Mouse (Mus musculus) retina, embryonic 14.5 days (tissue): ENCODE data around the gene Fancg.
"Not testable (repeated sequence)": the region's sequence is repeated elsewhere in the genome, so short reads cannot be mapped to it uniquely, and the experiment has no call there.

Experiments
- DNase-seq: peaks from one replicate; pipeline ENCODE4 v3.0.0-alpha.2; 2015; ENCODE audit warnings: low spot score

The Fancg gene

DNA sequence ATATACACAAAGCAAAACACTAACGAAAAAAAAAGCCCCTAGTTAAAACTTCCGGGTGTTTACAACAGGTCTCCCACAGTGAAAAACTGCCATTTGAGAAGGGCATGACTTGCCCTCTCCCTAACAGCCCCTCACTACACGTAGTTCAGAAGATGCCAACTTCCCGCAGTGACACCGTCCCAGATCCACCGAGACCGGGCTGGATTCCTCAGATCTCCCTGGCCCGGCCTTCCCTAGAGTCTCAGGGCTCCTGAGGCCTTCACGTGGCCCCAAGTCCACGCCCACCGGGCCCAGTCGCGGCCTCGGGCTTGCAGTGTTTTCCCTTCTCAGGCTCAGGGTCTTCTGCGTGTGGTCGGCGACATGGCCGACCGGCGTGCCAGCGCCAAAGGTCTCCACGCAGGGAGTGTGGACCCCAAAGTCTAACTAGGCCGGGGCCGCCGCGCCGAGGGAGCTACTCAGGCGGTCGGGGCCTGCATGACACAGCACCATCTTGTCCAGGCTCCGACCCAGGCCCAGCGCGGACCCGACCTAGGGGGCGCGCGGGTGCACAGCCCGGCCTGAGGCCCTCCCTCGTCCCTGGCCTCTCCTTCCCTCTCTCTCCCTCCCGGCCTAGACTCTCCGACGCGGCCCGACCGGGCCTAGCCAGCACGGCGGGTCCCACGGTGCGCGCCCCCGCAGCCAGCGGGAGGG is 10.7 kb downstream of the Fancg start:
- DNase-seq, result peak; percentile 78

DNA sequence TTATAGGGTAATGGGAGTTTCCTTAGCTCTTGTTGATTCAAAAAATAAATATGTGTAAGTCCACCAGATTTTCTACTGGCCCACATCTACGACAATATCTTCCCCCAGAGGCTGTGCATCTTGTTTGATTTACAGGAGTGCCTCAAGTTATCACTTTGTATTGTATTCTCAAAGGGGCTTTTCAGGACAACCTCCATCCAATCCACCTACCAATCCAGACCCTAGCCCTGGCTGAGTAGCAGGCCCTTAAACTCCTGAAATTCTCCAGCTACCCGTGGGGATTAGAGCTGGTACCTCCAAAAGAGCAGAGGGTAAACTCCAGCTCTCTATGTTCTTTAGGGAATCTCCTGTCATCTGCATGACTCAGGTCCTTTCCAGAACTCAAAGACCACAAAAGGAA is 12.3 kb downstream of the Fancg start:
- no peak for DNase-seq

DNA sequence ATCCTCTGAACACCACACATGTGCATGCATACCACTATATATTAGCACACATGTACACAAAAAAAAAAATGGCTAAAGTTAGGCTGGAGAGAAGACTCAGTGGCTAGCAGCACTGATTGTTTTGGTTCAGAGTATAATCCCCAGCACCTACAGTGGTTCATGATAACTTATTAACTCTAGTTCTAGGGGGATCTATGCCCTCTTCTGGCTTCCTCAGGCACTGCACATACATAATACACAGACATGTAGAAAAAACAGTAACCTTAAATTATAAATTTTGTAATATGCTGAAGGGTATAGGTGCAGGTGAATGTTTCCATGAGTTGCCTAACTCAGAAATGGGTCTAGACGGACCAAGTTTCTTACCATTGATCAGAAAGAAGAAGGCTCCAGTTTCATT is 22.0 kb downstream of the Fancg start:
- DNase-seq, result no peak

DNA sequence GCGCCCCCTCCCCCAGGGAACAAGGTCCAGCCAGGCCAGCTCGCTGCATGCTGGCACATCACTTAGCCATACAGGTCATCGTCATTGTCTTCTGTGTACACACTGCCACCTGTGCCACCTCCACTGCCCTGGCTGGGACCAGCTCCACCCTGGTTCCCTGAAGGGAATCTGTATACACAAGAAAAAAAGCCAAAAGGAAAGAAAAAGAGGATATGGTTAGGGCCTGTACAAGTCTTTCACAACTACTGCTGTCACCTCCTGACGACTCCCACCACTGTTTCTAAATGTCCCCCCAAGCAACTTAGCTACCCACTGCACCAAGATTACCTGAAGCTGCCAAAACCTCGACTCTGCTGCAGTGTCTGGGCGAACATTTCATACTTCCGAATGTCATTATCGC is 29.8 kb downstream of the Fancg start:
- DNase-seq, result not testable (repeated sequence)

DNA sequence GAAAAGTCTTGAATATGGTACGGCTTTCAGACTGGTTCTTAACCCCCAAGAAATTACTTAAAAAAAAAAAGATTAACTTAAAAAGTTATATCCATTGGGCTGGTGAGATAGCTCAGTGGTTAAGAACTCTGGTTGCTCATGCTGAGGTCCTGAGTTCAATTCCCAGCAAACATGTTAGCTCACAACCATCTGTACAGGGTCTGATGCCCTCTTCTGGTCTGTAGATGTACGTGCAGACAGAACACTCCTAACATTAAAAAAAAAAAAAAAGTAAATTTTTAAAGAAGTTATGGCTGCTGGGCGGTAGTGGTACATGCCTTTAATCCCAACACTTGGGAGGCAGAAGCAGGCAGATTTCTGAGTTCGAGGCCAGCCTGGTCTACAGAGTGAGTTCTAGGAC is 32.2 kb downstream of the Fancg start:
- no peak for DNase-seq

DNA sequence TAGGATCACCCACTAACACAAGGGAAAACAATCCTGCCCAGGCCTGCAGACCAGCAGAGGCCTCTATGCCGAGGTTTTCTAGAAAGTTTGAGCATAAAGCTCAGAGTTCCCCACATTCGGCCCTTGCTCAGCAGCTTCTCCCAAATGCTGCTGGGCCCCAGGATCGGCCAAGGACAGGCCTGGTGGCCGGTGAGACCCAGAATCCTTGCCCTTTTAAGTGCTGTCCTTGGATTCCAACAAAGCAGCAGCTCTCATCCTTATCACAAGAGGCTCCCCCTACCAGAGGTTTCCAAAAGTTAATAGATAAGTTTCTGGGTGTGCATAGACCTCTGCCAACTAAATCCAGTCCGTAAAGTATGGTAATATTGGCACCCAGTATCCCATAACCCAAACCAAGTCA is 36.4 kb downstream of the Fancg start:
- no peak for DNase-seq

DNA sequence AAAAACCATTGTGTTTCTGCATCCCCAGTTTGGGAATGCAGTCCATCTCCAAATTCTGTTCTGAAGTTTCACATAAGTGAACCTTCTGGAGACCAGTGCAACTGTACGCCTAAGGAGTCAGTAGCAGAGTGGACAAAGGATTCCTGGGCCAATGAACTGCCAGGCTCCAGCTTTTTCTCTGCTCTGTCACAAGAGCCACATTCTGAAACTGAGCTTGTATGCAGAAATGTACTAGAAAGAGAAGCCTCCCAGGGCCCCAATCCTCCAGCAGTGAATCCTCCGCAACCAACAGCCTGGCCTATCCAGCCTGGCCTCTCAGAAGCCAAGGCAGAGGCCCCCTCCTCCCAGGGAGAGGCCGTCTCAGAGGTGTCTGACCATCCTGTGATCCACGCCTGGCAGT is 37.4 kb downstream of the Fancg start:
- no peak for DNase-seq

DNA sequence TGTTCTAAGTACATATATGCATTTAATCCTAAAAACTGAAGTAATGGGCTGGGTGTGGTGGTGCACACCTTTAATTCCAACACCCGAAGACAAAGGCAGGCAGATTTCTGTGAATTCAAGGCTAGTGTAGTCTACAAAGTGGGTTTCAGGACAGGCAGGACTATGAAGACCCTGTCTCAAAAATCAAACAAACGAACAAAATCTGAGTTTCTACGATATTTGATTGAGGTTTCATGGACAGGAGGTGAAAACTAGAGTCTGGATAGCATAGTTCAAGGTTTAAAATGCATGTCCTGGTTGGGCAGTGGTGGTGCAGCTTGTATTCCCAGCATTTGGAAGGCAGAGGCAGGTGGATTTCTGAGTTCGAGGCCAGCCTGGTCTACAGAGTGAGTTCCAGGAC is 41.0 kb downstream of the Fancg start, which contains the start of gene 1700022I11Rik:
Gene 1700022I11Rik (plus strand): TSS at position 301 of the 400 bp plus-strand sequence.
- no peak for DNase-seq

DNA sequence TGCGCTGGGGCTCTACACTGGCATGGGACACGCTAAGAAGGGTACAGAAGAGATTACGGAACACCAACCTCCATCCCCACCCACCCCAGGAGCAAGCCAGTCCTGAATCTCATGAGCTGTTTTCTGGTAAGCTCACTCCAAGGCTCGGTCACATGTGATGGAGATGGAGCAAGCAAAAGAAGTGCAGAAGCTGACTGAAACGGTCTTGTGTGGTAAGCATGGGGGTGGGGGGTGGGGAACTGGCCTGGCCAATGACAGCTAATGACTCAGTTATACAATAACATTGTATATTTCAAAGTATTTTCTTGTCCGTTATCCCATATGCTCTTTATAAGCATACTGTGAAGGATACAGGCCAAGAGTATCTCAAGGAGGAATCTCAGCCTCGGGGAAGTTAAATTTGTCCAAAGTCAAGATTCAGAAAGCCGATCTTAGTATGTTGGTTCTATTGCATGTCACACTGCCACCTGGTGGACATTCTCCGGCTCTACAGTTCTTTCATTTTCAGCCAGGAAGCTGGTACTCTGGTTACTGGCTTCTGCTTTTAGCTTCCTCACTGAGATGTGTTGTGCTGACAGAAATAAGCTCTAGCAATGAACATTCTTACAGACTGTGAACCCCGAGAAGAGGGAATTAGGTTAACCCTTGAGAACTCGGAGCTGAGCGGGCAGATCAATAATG is 45.1 kb downstream of the Fancg start:
- DNase-seq, result peak; percentile 91

DNA sequence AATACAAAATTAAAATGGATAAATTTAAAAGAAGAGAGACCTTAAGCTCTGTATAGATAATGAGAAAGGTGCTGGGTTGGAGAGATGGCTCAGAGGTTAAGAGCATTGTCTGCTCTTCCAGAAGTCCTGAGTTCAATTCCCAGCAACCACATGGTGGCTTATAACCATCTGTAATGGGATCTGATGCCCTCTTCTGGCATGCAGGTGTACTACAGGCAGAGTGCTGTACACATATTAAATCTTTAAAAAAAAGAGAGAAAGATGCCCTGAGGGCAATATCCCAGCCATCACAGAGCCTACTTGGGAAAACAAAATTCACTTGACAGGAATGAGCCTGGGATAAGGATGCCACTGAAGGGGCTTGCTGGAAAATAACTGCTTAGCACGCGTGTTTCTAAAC is 46.8 kb downstream of the Fancg start:
- DNase-seq, result no peak

DNA sequence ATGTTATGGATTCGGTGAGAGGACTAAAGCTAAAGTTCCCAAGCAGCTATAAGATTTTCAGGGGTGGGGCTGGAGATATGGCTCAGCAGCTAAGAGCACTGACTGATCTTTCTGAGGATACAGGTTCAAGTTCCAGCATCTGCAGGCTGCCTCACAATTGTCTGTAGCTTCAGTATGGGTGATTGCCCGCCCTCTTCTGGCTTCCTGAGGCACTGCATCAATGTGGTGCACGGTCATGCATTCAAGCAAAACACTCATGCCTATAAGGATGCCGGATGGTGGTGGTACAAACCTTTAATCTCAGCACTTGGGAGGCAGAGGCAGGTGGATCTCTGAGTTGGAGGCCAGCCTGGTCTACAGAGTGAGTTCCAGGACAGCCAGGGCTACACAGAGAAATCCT is 48.7 kb downstream of the Fancg start:
- DNase-seq, result peak; percentile 71

DNA sequence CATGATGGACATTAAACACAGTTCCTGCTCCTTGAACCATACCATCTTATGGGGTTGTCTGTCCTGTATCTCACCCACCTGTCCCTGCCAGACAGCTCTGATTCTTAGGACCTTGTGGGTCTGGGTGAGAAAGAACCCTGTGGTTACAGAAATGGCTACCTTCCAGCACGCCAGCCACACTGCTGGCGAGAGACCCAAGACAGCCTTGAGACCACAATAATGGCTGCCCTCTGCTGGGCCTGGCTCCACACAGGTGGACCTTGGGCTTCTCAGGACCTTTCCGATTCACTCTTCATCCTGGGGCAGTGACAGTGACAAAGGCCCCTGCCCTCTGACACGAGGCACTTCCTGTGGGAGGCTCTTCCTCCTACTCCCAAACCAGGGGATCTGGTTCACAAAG is 50.9 kb downstream of the Fancg start:
- no peak for DNase-seq

DNA sequence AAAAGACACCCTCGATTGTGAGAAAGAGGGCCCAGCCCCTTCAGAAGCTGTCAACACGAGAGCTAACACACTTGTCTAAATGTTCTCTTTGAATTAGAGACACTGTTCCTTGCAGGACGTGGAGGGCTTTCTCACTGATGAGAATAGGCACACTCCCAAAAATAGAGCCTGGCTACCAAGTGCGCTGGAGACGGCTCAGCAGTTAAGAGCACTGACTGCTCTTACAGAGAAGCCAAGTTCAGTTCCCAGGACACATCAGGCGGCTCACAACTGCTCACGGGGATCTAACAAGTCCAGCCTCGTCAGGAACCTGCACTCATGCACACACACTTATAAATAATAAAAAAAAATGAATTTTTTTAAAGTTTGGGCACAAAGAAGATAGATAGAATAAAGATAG is 51.4 kb downstream of the Fancg start:
- DNase-seq, result no peak

DNA sequence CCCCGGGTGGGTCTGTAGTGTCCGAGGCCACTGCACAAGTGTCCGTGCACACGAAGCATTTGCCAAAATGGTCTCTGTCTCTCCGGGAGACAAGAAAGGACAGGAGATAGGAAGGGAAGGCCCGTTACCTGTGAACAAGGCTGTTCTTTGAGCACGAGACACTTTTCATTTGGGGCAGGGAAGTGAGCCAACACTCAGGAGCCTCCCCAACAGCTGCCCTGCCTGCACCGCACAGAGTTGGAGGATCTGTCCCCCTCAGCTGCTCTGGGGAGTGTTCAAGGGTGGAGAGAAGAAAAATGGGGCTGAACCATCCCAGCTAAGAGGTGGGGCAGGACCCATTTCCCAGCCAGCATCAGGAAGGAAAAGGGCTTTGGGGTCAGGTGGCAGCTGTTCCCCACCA is 52.3 kb downstream of the Fancg start:
- no peak for DNase-seq

DNA sequence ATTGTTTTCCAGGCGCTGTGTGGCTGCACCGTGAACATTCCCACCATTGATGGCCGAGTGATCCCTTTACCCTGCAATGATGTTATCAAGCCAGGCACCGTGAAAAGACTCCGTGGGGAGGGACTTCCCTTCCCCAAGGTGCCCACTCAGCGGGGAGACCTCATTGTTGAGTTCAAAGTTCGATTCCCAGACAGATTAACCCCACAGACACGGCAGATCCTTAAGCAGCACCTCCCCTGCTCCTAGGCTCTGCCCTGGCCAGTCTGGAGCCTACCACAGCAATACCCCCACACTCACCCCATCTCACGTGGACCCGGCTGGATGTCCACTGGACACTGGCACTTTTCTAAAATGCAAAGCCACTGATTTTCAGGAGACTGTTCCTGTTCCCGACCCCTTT is 53.0 kb downstream of the Fancg start:
- no peak for DNase-seq

DNA sequence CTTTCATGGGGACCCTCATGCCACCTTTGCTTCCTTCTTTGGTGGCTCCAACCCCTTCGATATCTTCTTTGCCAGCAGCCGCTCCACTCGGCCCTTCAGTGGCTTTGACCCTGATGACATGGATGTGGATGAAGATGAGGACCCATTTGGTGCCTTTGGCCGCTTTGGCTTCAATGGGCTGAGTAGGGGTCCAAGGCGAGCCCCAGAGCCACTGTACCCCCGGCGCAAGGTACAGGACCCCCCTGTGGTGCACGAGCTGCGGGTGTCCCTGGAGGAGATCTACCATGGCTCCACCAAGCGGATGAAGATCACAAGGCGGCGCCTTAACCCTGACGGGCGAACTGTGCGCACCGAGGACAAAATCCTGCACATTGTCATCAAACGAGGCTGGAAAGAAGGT is 53.7 kb downstream of the Fancg start:
- no peak for DNase-seq

DNA sequence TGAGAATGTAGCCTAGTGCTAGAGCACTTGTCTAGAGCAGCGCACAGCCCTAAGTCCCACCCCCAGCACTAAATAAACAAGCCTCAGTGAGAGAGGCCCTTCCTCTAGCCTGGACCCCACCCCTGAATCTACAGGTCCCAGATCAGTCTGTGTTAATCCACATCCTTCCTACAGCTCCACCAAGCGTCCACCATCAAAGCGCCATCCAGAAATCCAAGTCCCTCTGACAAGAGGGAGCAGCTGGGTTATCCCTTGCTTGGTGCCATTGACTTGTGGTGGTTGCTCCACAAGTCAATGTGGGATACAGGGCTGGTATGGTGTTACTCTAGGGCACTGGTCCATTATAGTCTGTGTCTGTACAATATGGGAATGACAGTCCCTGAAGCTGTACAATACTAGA is 55.1 kb downstream of the Fancg start:
- no peak for DNase-seq

DNA sequence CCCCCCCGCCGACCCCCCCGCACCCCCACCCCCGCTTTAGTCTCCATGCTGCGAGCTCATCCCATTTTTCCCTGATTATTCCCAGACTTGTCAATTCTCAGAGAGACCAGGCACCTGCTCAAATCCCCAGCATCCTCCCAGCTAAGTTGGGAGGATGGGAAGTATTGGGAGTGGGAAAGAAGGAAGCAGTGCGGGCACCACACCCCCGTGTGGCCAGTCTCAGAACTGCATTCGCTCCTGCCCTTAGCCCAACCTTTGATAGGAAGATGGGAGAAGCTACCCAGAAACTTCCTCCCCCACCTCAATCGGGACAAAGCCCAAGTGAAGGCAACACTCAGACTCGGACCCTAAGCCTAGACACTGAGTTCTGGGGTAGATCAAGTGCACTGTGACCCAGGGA is 56.0 kb downstream of the Fancg start:
- DNase-seq, result peak; percentile 92

DNA sequence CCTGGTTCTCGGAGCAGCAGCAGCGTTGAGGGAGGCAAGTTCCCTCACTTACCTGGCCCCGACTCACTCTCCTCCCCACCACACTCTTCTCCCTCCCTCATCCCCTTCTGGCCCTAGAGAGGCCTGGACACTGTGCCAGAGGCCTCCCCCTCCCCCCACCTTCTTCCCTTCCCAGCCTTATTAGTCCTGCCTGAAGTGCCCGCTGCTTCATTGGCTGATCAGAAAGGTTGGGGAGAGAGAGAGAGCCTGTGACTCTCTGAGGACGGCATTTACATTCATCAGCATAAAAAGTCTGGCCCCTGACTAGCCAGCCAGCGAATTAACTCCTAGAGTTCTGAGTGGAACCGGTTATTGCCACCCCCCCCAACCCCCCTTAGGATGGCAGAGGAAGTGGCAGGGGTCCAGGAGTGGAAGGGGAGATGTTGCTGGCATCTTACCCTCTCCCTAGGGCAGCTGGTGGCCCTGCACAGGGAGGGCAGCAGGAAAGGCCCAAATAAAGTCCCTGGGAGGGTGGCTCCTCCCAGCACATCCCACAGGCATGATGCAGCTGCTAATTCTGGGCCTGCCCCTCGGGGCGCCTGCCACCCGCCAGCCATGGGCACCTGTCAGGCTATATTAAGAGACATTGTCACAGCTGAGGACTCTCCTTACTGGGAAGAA is 56.7 kb downstream of the Fancg start:
- peak; percentile 40 for DNase-seq

DNA sequence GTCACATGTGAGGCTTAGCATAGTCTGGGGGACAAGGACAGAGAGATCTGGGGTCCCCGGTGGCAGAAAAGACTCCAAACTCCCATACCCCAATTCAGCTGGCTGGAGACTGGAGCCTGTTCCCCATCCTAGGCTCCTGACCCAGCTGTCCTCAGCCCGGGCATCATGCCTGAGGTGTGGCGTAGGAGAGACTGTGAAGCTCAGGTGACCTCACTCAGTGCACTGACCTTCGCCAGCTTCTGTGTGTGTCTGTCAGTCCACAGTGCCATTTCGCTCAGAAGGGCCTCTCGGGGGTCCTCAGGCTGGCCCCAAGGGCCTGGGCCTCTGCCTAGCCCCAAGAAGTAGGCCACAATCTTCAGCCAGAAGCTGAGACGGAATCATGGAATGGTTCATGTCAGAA is 57.7 kb downstream of the Fancg start:
- no peak for DNase-seq
